ENCODE assay signal across 29 mouse cellular contexts in the genomic region with DNA sequence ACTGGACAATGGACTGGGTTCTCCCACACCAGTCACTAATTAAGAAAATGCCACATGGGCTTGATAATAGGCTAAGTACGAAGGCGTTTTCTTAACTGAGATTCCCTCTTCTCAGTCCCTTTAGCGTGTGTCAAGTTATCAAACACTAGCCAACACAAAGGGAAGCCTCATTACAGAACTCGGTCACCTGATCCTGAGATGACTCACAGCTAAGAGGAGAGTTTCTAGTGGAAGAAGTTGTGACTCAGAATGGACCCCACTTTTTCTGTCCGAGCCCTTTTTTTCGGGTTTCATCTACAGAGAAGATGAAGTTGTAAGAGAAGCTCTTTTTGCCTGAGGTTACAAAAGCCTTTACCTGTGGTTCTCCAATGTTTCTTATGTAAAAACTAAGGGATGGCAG. TPM values are rescaled to one million over a fixed set of nuclear protein-coding genes. Genes with fewer than 3 reads are reported as not detected.
DNase-seq lines count a peak whose midpoint lies in the region; TF ChIP-seq lines count a peak whose summit lies in the region.
"Had no signal": no experiment of that assay in that cellular context is flagged by ENCODE, and none has a peak within 500 bp of the region (broad histone marks: within the 10 kb centered on the region; RNA-seq: fewer than 3 reads in every experiment).

No protein-coding gene starts in this region.

- H3K4me3 ChIP-seq in CH12.LX (replicated peaks in 1 of 3; ENCODE audit: low read depth in 2 of 3, low read length in 2 of 3, poor library complexity in 1 of 3), result no peak overlapping the region
- H3K4me3 ChIP-seq in heart, embryonic 10.5 days, result no peak overlapping the region
- H3K4me3 ChIP-seq: embryonic facial prominence, embryonic 12.5 days; embryonic facial prominence, embryonic 15.5 days; erythroblast, embryonic 14.5 days; forebrain, embryonic 12.5 days; forebrain, embryonic 15.5 days; gastrocnemius, adult 2 months; heart, embryonic 13.5 days had no signal

- TF ChIP-seq EP300 in CH12.LX (IDR thresholded peaks at IDR 0.05; ENCODE audit: low read length), result peak; percentile 99

- H3K9me3 ChIP-seq in CH12.LX (replicated peaks; ENCODE audit: low read length), result no peaks in the 10 kb centered on the region
- no peaks in the 10 kb centered on the region for H3K9me3 ChIP-seq in heart, embryonic 10.5 days
- H3K9me3 ChIP-seq: embryonic facial prominence, embryonic 12.5 days; embryonic facial prominence, embryonic 15.5 days; forebrain, embryonic 12.5 days; forebrain, embryonic 15.5 days; heart, embryonic 13.5 days had no signal

- H3K36me3 ChIP-seq in CH12.LX (replicated peaks in 1 of 2; ENCODE audit: control insufficient read depth in 1 of 2, insufficient read depth in 1 of 2, low read length in 1 of 2), result no peaks in the 10 kb centered on the region
- no peaks in the 10 kb centered on the region for H3K36me3 ChIP-seq in heart, embryonic 10.5 days
- H3K36me3 ChIP-seq: embryonic facial prominence, embryonic 12.5 days; embryonic facial prominence, embryonic 15.5 days; forebrain, embryonic 12.5 days; forebrain, embryonic 15.5 days; heart, embryonic 13.5 days had no signal

- DNase-seq in 416B (ENCODE audit: low read depth), result peak; percentile 9
- DNase-seq in CH12.LX (ENCODE audit: extremely low read depth), result peak; percentile 83
- peak; percentile 17 for DNase-seq in brain, adult 2 months (ENCODE audit: low read depth, low spot score)
- DNase-seq in heart, embryonic 10.5 days (ENCODE audit: low spot score), result no peak
- DNase-seq in thymus, postnatal 0 days (ENCODE audit: low spot score), result no peak
- DNase-seq in kidney, postnatal 14 days, result no peak
- no peak for DNase-seq in embryo, embryonic 11 days
- DNase-seq: adrenal gland, postnatal 10 days; cerebellum, adult 11-12 months; cerebellum, adult 9-10 months; cerebellum, postnatal 14 days; gastrocnemius, adult 2 months; gastrocnemius, postnatal 25 days; heart, adult 18-20 months; heart, postnatal 14 days; heart, postnatal 4 days; kidney, adult 18-20 months; kidney, adult 9 months had no signal

- H3K27ac ChIP-seq in CH12.LX (ENCODE audit: insufficient read depth, low read depth), result no peak overlapping the region
- H3K27ac ChIP-seq in heart, embryonic 10.5 days, result no peak overlapping the region
- H3K27ac ChIP-seq: embryonic facial prominence, embryonic 12.5 days; embryonic facial prominence, embryonic 15.5 days; forebrain, embryonic 12.5 days; forebrain, embryonic 15.5 days; gastrocnemius, adult 2 months; heart, embryonic 13.5 days; hindbrain, embryonic 14.5 days; hindbrain, postnatal 0 days had no signal

- no peaks in the 10 kb centered on the region for H3K79me2 ChIP-seq in CH12.LX (replicated peaks; ENCODE audit: control insufficient read depth, extremely low read depth, insufficient read depth, poor library complexity, severe bottlenecking)

- TF ChIP-seq POLR2A in CH12.LX (IDR thresholded peaks at IDR 0.05; ENCODE audit: low read depth, low read length), result no peak

- peaks cover 21 to 83% of the 10 kb centered on the region in 2 experiments for H3K4me1 ChIP-seq in CH12.LX (ENCODE audit: control insufficient read depth in 1 of 2, insufficient read depth in 2 of 2)
- no peaks in the 10 kb centered on the region for H3K4me1 ChIP-seq in heart, embryonic 10.5 days
- H3K4me1 ChIP-seq: forebrain, embryonic 15.5 days; heart, embryonic 13.5 days had no signal

- no peak overlapping the region for H3K9ac ChIP-seq in CH12.LX (ENCODE audit: insufficient read depth, low read depth)
- H3K9ac ChIP-seq: embryonic facial prominence, embryonic 12.5 days; embryonic facial prominence, embryonic 15.5 days; forebrain, embryonic 12.5 days; forebrain, embryonic 15.5 days; heart, embryonic 13.5 days; hindbrain, embryonic 14.5 days had no signal

- in situ Hi-C loops in CH12.LX (cut with MboI; ENCODE audit: low pct_ligation_motif_present, low pct_unique_long_range_greater_than_20kb, low sequenced_read_pairs), result loop anchor here (25.0 kb wide), 1 partner anchor 196 kb away; no protein-coding TSS in a partner anchor

- dilution Hi-C loops in CH12.LX (cut with MboI; ENCODE audit: extremely low pct_ligation_motif_present, extremely low pct_unique_long_range_greater_than_20kb, low sequenced_read_pairs), result no loop called here

- peaks cover 3% of the 10 kb centered on the region for H3K27me3 ChIP-seq in CH12.LX (replicated peaks)
- no peaks in the 10 kb centered on the region for H3K27me3 ChIP-seq in heart, embryonic 10.5 days (ENCODE audit: insufficient read depth, poor library complexity, severe bottlenecking)
- H3K27me3 ChIP-seq: embryonic facial prominence, embryonic 12.5 days; embryonic facial prominence, embryonic 15.5 days; forebrain, embryonic 12.5 days; forebrain, embryonic 15.5 days; heart, embryonic 13.5 days; Patski had no signal

- no peak; the same call in 1 of the 2 replicates for TF ChIP-seq RAD21 in CH12.LX (IDR thresholded peaks at IDR 0.05; ENCODE audit: low read depth, low read length)

- WGBS in heart, embryonic 10.5 days, result 58% methylated on average over 6 of the region's 6 CpGs

- TF ChIP-seq CTCF in CH12.LX (conservative IDR thresholded peaks at IDR 0.05 in 1 of 2, IDR thresholded peaks at IDR 0.05 in 1 of 2; ENCODE audit: low read depth in 2 of 2, low read length in 2 of 2), result no peak

- peak overlapping the region; percentile 45 for H3K4me2 ChIP-seq in CH12.LX (ENCODE audit: insufficient read depth, low read depth, poor library complexity, severe bottlenecking)
- H3K4me2 ChIP-seq: embryonic facial prominence, embryonic 12.5 days; embryonic facial prominence, embryonic 15.5 days; forebrain, embryonic 12.5 days; forebrain, embryonic 15.5 days; heart, embryonic 13.5 days; hindbrain, embryonic 14.5 days had no signal

TF ChIP-seq in CH12.LX, 34 proteins besides CTCF, POLR2A, EP300 and RAD21:
- TF ChIP-seq ZNF384 (IDR thresholded peaks at IDR 0.05; ENCODE audit: low read depth, low read length) (peak; percentile 92), JUN (IDR thresholded peaks at IDR 0.05; ENCODE audit: insufficient read depth, low read depth, low read length) (peak; percentile 99), UBTF (IDR thresholded peaks at IDR 0.05; ENCODE audit: low read depth, low read length) (no peak), SMC3 (IDR thresholded peaks at IDR 0.05; ENCODE audit: low read depth, low read length) (no peak; the same call in 1 of the 2 replicates), HCFC1 (IDR thresholded peaks at IDR 0.05; ENCODE audit: low read depth, low read length) (no peak), NELFE (IDR thresholded peaks at IDR 0.05; ENCODE audit: low read depth, low read length) (no peak), BHLHE40 (IDR thresholded peaks at IDR 0.05; ENCODE audit: low read depth, low read length) (peak; percentile 99), CHD2 (IDR thresholded peaks at IDR 0.05; ENCODE audit: low read length) (peak; percentile 88), USF1 (IDR thresholded peaks at IDR 0.05; ENCODE audit: low read depth, low read length) (peak; percentile 60), CHD1 (IDR thresholded peaks at IDR 0.05; ENCODE audit: low read depth, low read length) (no peak), MXI1 (IDR thresholded peaks at IDR 0.05; ENCODE audit: low read depth, low read length) (no peak), MYC (IDR thresholded peaks at IDR 0.05; ENCODE audit: low read depth, low read length) (0 out of 2 replicates have a peak, but pooled peaks have one; percentile 50), ZC3H11A (IDR thresholded peaks at IDR 0.05; ENCODE audit: low read depth, low read length) (no peak), POLR2AphosphoS2 (IDR thresholded peaks at IDR 0.05; ENCODE audit: low read depth, low read length) (no peak), MAX (IDR thresholded peaks at IDR 0.05; ENCODE audit: low read length) (peak; percentile 64; the same call in 1 of the 2 replicates), USF2 (conservative IDR thresholded peaks at IDR 0.05; ENCODE audit: low read depth, low read length) (no peak; the same call in 1 of the 2 replicates), TBP (conservative IDR thresholded peaks at IDR 0.05; ENCODE audit: low read depth, low read length) (no peak), RCOR1 (conservative IDR thresholded peaks at IDR 0.05; ENCODE audit: low read depth, low read length) (peak; percentile 99), KAT2A (IDR thresholded peaks at IDR 0.05; ENCODE audit: insufficient replicate concordance, low read length) (no peak), ZKSCAN1 (IDR thresholded peaks at IDR 0.05; ENCODE audit: borderline replicate concordance, low read depth, low read length) (no peak), SIN3A (IDR thresholded peaks at IDR 0.05; ENCODE audit: low read length) (peak; percentile 79), ZMIZ1 (IDR thresholded peaks at IDR 0.05; ENCODE audit: low read depth, low read length) (no peak), GABPA (IDR thresholded peaks at IDR 0.05; ENCODE audit: insufficient replicate concordance, low read depth, low read length) (no peak), NRF1 (IDR thresholded peaks at IDR 0.05; ENCODE audit: low read depth, low read length) (no peak), IRF4 (IDR thresholded peaks at IDR 0.05; ENCODE audit: low read depth, low read length) (peak; percentile 99), ETS1 (conservative IDR thresholded peaks at IDR 0.05; ENCODE audit: low read depth, low read length) (peak; percentile 96), PAX5 (IDR thresholded peaks at IDR 0.05; ENCODE audit: low read length) (no peak), MAZ (IDR thresholded peaks at IDR 0.05; ENCODE audit: low read depth, low read length) (no peak), MEF2A (IDR thresholded peaks at IDR 0.05; ENCODE audit: borderline replicate concordance, low read depth, low read length) (peak; percentile 87), JUND (conservative IDR thresholded peaks at IDR 0.05; ENCODE audit: low read depth, low read length) (peak; percentile 100), TCF12 (IDR thresholded peaks at IDR 0.05; ENCODE audit: low read depth, low read length) (peak; percentile 81), ELF1 (IDR thresholded peaks at IDR 0.05; ENCODE audit: low read depth, low read length) (no peak), E2F4 (IDR thresholded peaks at IDR 0.05; ENCODE audit: insufficient replicate concordance, low read depth, low read length) (no peak), MAFK (IDR thresholded peaks at IDR 0.05; ENCODE audit: insufficient replicate concordance, low read length) (peak; percentile 86)

RNA-seq across cellular contexts. Expression of a gene that starts 38.0 kb away (rescaled TPM):
- total RNA-seq in CH12.LX (2012; rRNA removed) (0.42 and 0.55 TPM in 2 replicates), CH12.LX (2014; rRNA removed) (2.6 and 2.8 TPM in 2 replicates)
- polyA plus RNA-seq in CH12.LX (2012; ENCODE audit: insufficient read length, low read depth), result 4.8 and 5.5 TPM in 2 replicates
- polyA plus RNA-seq in heart, embryonic 10.5 days (2016; fragmentation: Nextera tagmentation; extraction: Ambion mirVana), result 11.3 and 22.2 TPM in 2 replicates
- polyA plus RNA-seq in thymus, postnatal 0 days (2015; fragmentation: Nextera tagmentation; extraction: Ambion mirVana), result 1.5 and 2.1 TPM in 2 replicates
- total RNA-seq: MEL had no signal
- polyA plus RNA-seq: erythroblast, embryonic 14.5 days; inflammation-experienced regulatory T-cells, adult 6 months had no signal

Comparison
In these comparisons a context has a peak if more than half of its experiments do, and no peak if none do; other contexts are left out.
1. DNase-seq: peak in 416B (single experiment), CH12.LX (single experiment) and brain, adult 2 months (single experiment); none in heart, embryonic 10.5 days (single experiment), thymus, postnatal 0 days (single experiment), kidney, postnatal 14 days (single experiment) and embryo, embryonic 11 days (single experiment).